Mouse (Mus musculus) hindbrain, embryonic 12.5 days (tissue): ENCODE measurements around the gene Lrmda. TPM values are rescaled to one million over a fixed set of nuclear protein-coding genes. Genes with fewer than 3 reads are reported as not detected.

Source experiments
- ATAC-seq: fragments of 200-750 bp; cut with Nextera tagmentation; 2 replicates; pipeline ENCODE4 v1.8.0; 2017; ENCODE audit warnings: moderate TSS enrichment; ENCODE audit not compliant: low FRiP score
- H3K27ac ChIP-seq: fragments of 300-500 bp; sonication (generic); 2 replicates; pipeline ENCODE4 v1.5.1; 2016; ENCODE audit warnings: mild to moderate bottlenecking
- H3K27me3 ChIP-seq: fragments of 300-500 bp; sonication (generic); 2 replicates; pipeline ENCODE4 v1.6.1; 2016; ENCODE audit warnings: mild to moderate bottlenecking
- H3K36me3 ChIP-seq: fragments of 300-500 bp; sonication (generic); 2 replicates; pipeline ENCODE4 v1.6.1; 2016; ENCODE audit warnings: mild to moderate bottlenecking
- H3K4me1 ChIP-seq: fragments of 300-500 bp; sonication (generic); 2 replicates; pipeline ENCODE4 v1.6.1; 2016
- H3K4me2 ChIP-seq: fragments of 300-500 bp; sonication (generic); replicated peaks from 2 replicates; pipeline ENCODE4 v1.6.1; 2016; ENCODE audit warnings: mild to moderate bottlenecking
- H3K4me3 ChIP-seq: fragments of 300-500 bp; sonication (generic); 2 replicates; pipeline ENCODE4 v1.5.1; 2016; ENCODE audit warnings: mild to moderate bottlenecking
- H3K9ac ChIP-seq: fragments of 300-500 bp; sonication (generic); 2 replicates; pipeline ENCODE4 v1.6.1; 2016; ENCODE audit warnings: mild to moderate bottlenecking, moderate library complexity
- H3K9me3 ChIP-seq: fragments of 300-500 bp; sonication (generic); replicated peaks from 2 replicates; pipeline ENCODE4 v1.6.1; 2016; ENCODE audit warnings: mild to moderate bottlenecking
- WGBS: fragments of 180-500 bp; shearing (Covaris S2); methylation state at CpG from one replicate; pipeline ENCODE4 v1.1.7; 2016; 5-methylcytosine and 5-hydroxymethylcytosine counted together
- polyA plus RNA-seq: library from polyadenylated mRNA; unstranded; fragments of >200 nt; fragmentation: Nextera tagmentation; extraction: Ambion mirVana; gene quantifications from 2 replicates; pipeline ENCODE4 v1.2.1, GENCODE M21; 2016

Lrmda gene
- polyA plus RNA-seq, 1 experiment from 2014 or later: 0.53 TPM

- Histone ChIP-seq H3K27me3 (no peaks in the 10 kb centered on the region), H3K4me3 (no peak overlapping the region), H3K9ac (no peak overlapping the region), H3K36me3 (no peaks in the 10 kb centered on the region), H3K27ac (no peak overlapping the region), H3K4me2 (no peak overlapping the region), H3K9me3 (0 out of 2 replicates have a peak, but pooled peaks cover 5% of the 10 kb centered on the region), H3K4me1 (peaks cover 30% of the 10 kb centered on the region)
- 98% methylated on average over 2 of the region's 2 CpGs for WGBS
- ATAC-seq: no peak
Measured at GRCm38 (mm10) chr14:22088604-22089003, 69.1 kb downstream of the Lrmda start.

GRCm38 (mm10) chr14:22089331-22089730, 69.8 kb downstream of the Lrmda start:
- no peak overlapping the region for H3K9ac ChIP-seq
- H3K27ac ChIP-seq: 0 out of 2 replicates have a peak overlapping the region, but pooled peaks have one; percentile 42
- H3K4me3 ChIP-seq: no peak overlapping the region
- H3K4me1 ChIP-seq: peaks cover 30% of the 10 kb centered on the region
- 0 out of 2 replicates have a peak, but pooled peaks cover 5% of the 10 kb centered on the region for H3K9me3 ChIP-seq
- no peaks in the 10 kb centered on the region for H3K36me3 ChIP-seq
- H3K27me3 ChIP-seq: no peaks in the 10 kb centered on the region
- no peak for ATAC-seq
- 67% methylated on average over 7 of the region's 7 CpGs for WGBS
- no peak overlapping the region for H3K4me2 ChIP-seq

- H3K4me2 ChIP-seq: no peak overlapping the region
- H3K4me3 ChIP-seq: no peak overlapping the region
- no peaks in the 10 kb centered on the region for H3K27me3 ChIP-seq
- H3K27ac ChIP-seq: peak overlapping the region; percentile 42; the same call in 1 of the 2 replicates
- no peak overlapping the region for H3K9ac ChIP-seq
- 51% methylated on average over 8 of the region's 8 CpGs for WGBS
- peaks cover 30% of the 10 kb centered on the region for H3K4me1 ChIP-seq
- no peak for ATAC-seq
- 0 out of 2 replicates have a peak, but pooled peaks cover 5% of the 10 kb centered on the region for H3K9me3 ChIP-seq
- no peaks in the 10 kb centered on the region for H3K36me3 ChIP-seq
Measured at GRCm38 (mm10) chr14:22089866-22090470, 70.5 kb downstream of the Lrmda start.

- Histone ChIP-seq H3K4me3 (no peak overlapping the region), H3K4me2 (no peak overlapping the region), H3K36me3 (no peaks in the 10 kb centered on the region), H3K27ac (peak overlapping the region; percentile 40), H3K27me3 (no peaks in the 10 kb centered on the region), H3K9me3 (0 out of 2 replicates have a peak, but pooled peaks cover 5% of the 10 kb centered on the region), H3K9ac (no peak overlapping the region), H3K4me1 (peaks cover 30% of the 10 kb centered on the region)
- WGBS: 36% methylated on average over 5 of the region's 5 CpGs
- ATAC-seq: no peak
Measured at GRCm38 (mm10) chr14:22090778-22091211, 71.3 kb downstream of the Lrmda start.

- no peak for ATAC-seq
- peaks cover 30% of the 10 kb centered on the region for H3K4me1 ChIP-seq
Measured at GRCm38 (mm10) chr14:22091306-22091705, 71.8 kb downstream of the Lrmda start.

GRCm38 (mm10) chr14:22093124-22093523, 73.6 kb downstream of the Lrmda start:
- Histone ChIP-seq H3K4me3 (no peak overlapping the region), H3K9me3 (0 out of 2 replicates have a peak, but pooled peaks cover under 1% of the 10 kb centered on the region), H3K27me3 (no peaks in the 10 kb centered on the region), H3K27ac (no peak overlapping the region), H3K4me1 (peaks cover 30% of the 10 kb centered on the region), H3K36me3 (no peaks in the 10 kb centered on the region), H3K9ac (peak overlapping the region; percentile 32; the same call in 1 of the 2 replicates), H3K4me2 (no peak overlapping the region)
- ATAC-seq: 0 out of 2 replicates have a peak, but pooled peaks have one; percentile 26
- WGBS: 38% methylated on average over 8 of the region's 8 CpGs

More at GRCm38 (mm10) chr14:22091306-22091705, 71.8 kb downstream of the Lrmda start:
- no peak overlapping the region for H3K4me2 ChIP-seq
- 0 out of 2 replicates have a peak, but pooled peaks cover 5% of the 10 kb centered on the region for H3K9me3 ChIP-seq
- 75% methylated on average over 4 of the region's 4 CpGs for WGBS
- H3K9ac ChIP-seq: no peak overlapping the region
- H3K36me3 ChIP-seq: no peaks in the 10 kb centered on the region
- no peaks in the 10 kb centered on the region for H3K27me3 ChIP-seq
- peak overlapping the region; percentile 31; the same call in 1 of the 2 replicates for H3K27ac ChIP-seq
- H3K4me3 ChIP-seq: no peak overlapping the region

GRCm38 (mm10) chr14:22101961-22102805, 82.7 kb downstream of the Lrmda start:
- no peak for ATAC-seq

GRCm38 (mm10) chr14:22105855-22106254, 86.3 kb downstream of the Lrmda start:
- WGBS: 63% methylated on average over 4 of the region's 4 CpGs

More at GRCm38 (mm10) chr14:22101961-22102805, 82.7 kb downstream of the Lrmda start:
- no peak overlapping the region for H3K4me2 ChIP-seq
- no peaks in the 10 kb centered on the region for H3K27me3 ChIP-seq
- H3K27ac ChIP-seq: no peak overlapping the region
- no peaks in the 10 kb centered on the region for H3K36me3 ChIP-seq
- H3K4me1 ChIP-seq: no peaks in the 10 kb centered on the region
- no peak overlapping the region for H3K4me3 ChIP-seq
- H3K9ac ChIP-seq: no peak overlapping the region
- 90% methylated on average over 14 of the region's 14 CpGs for WGBS
- H3K9me3 ChIP-seq: 0 out of 2 replicates have a peak, but pooled peaks cover 5% of the 10 kb centered on the region

GRCm38 (mm10) chr14:22106777-22107176, 87.3 kb downstream of the Lrmda start:
- no peak overlapping the region for H3K9ac ChIP-seq
- no peak overlapping the region for H3K4me3 ChIP-seq
- H3K4me2 ChIP-seq: no peak overlapping the region
- no peaks in the 10 kb centered on the region for H3K36me3 ChIP-seq
- H3K27ac ChIP-seq: no peak overlapping the region
- no peaks in the 10 kb centered on the region for H3K4me1 ChIP-seq
- 0 out of 2 replicates have a peak, but pooled peaks cover 7% of the 10 kb centered on the region for H3K27me3 ChIP-seq
- WGBS: 61% methylated on average over 3 of the region's 3 CpGs
- ATAC-seq: no peak
- H3K9me3 ChIP-seq: no peaks in the 10 kb centered on the region

More at GRCm38 (mm10) chr14:22105855-22106254, 86.3 kb downstream of the Lrmda start:
- Histone ChIP-seq H3K9ac (no peak overlapping the region), H3K27me3 (0 out of 2 replicates have a peak, but pooled peaks cover 7% of the 10 kb centered on the region), H3K9me3 (no peaks in the 10 kb centered on the region), H3K27ac (no peak overlapping the region), H3K4me2 (no peak overlapping the region), H3K4me1 (no peaks in the 10 kb centered on the region), H3K4me3 (no peak overlapping the region), H3K36me3 (no peaks in the 10 kb centered on the region)
- ATAC-seq: no peak

GRCm38 (mm10) chr14:22109423-22109822, 89.9 kb downstream of the Lrmda start:
- Histone ChIP-seq H3K4me3 (no peak overlapping the region), H3K9ac (no peak overlapping the region), H3K27me3 (0 out of 2 replicates have a peak, but pooled peaks cover 7% of the 10 kb centered on the region), H3K36me3 (no peaks in the 10 kb centered on the region), H3K4me2 (no peak overlapping the region), H3K27ac (no peak overlapping the region), H3K4me1 (peaks cover 7% of the 10 kb centered on the region), H3K9me3 (no peaks in the 10 kb centered on the region)
- no peak for ATAC-seq
- WGBS: 79% methylated on average over 4 of the region's 4 CpGs

- H3K4me2 ChIP-seq: no peak overlapping the region
- no peaks in the 10 kb centered on the region for H3K36me3 ChIP-seq
- H3K27me3 ChIP-seq: 0 out of 2 replicates have a peak, but pooled peaks cover 7% of the 10 kb centered on the region
- no peak overlapping the region for H3K4me3 ChIP-seq
- ATAC-seq: no peak
- H3K9me3 ChIP-seq: no peaks in the 10 kb centered on the region
- WGBS: 13% methylated on average over 8 of the region's 8 CpGs
- H3K27ac ChIP-seq: no peak overlapping the region
- no peak overlapping the region for H3K9ac ChIP-seq
- peaks cover 15% of the 10 kb centered on the region for H3K4me1 ChIP-seq
Measured at GRCm38 (mm10) chr14:22113463-22114361, 94.2 kb downstream of the Lrmda start.
